Mouse (Mus musculus): ENCODE data around the gene P2rx7.

DNA sequence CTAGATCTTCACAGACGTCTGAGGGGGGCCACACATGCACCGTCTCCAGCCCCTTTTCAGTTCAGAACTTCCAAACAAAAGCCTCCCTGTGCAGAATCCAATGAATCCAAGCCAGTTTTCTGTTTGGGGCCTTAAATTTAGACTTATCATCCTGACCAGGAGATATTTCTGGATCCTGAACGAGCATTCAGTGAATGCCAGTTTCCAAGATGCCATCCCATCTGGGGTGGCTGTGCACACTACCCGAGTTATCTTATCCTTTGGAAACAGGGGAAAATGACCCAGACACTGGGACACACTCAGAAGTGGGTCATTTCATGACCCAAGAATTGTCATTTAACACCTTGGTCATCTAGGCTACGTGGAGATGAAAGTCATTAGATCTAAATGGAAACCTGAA is 26.0 kb upstream of the P2rx7 start:
- no peak for TF ChIP-seq MAX (IDR thresholded peaks at IDR 0.05)
- TF ChIP-seq CTCF (IDR thresholded peaks at IDR 0.05; ENCODE audit: control insufficient read depth, insufficient read depth, insufficient read length): no peak
